In the genomic region with DNA sequence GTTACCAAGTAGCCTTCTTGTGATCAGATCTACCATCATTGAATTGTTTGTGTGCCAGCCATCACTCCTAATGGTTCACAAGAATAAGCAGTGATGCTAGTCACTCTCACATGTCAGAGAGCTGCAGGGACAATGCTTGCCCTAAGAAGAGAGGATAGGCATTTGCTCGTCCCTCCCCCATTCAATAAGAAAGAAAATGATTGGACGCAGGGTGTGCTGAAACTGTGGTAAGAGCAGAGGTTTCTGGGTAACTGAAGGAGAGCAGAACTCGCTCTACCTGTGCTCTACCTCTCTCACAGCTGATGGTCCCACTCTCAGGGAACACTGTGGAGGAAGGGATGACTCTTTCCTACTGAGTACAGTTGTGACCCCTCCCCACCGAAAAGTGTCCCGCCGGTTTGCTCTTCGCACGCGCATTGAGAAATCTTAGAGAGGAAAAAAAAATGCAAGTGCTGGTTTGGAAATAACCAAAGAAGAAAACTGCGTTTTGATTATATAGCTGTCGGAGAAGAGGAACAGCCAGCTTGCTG, we compare ENCODE assay signal across 15 mouse cellular contexts. TPM values are rescaled to one million over a fixed set of nuclear protein-coding genes. Genes with fewer than 3 reads are reported as not detected.
A peak's percentile ranks its signal among the peaks of the same experiment; 100 is the strongest.
DNase-seq lines count a peak whose midpoint lies in the region; ATAC-seq and TF ChIP-seq lines count a peak whose summit lies in the region.
"Had no signal": no experiment of that assay in that cellular context is flagged by ENCODE, and none has a peak within 500 bp of the region (broad histone marks: within the 10 kb centered on the region; RNA-seq: fewer than 3 reads in every experiment).

No protein-coding gene starts in this region.

- H3K27me3 ChIP-seq in forebrain, embryonic 10.5 days (ENCODE audit: poor library complexity, severe bottlenecking) = peaks cover 93% of the 10 kb centered on the region
- H3K27me3 ChIP-seq in forebrain, embryonic 15.5 days = no peaks in the 10 kb centered on the region
- H3K27me3 ChIP-seq in liver, adult 2 months (ENCODE audit: control insufficient read depth, insufficient read depth, low read length) = no peaks in the 10 kb centered on the region
- H3K27me3 ChIP-seq in limb, embryonic 15.5 days = peaks cover 9% of the 10 kb centered on the region; the same call in 1 of the 2 replicates
- no peaks in the 10 kb centered on the region for H3K27me3 ChIP-seq in stomach, embryonic 16.5 days (ENCODE audit: control insufficient read depth, insufficient read depth, low read length)
- H3K27me3 ChIP-seq: Patski had no signal

- no peak overlapping the region for H3K4me2 ChIP-seq in forebrain, embryonic 15.5 days (replicated peaks)
- H3K4me2 ChIP-seq in limb, embryonic 15.5 days = 0 out of 2 replicates have a peak overlapping the region, but pooled peaks have one; percentile 8
- H3K4me2 ChIP-seq in stomach, embryonic 16.5 days (ENCODE audit: low read depth, low read length) = peak overlapping the region; percentile 34
- H3K4me2 ChIP-seq: forebrain, embryonic 12.5 days had no signal

- no peak for TF ChIP-seq POLR2A in liver, adult 2 months (IDR thresholded peaks at IDR 0.05; ENCODE audit: extremely low read depth, insufficient read depth, low read length)

- ATAC-seq in forebrain, embryonic 15.5 days (replicated peaks) = no peak
- no peak for ATAC-seq in limb, embryonic 15.5 days (ENCODE audit: insufficient number of reproducible peaks, low FRiP score, low TSS enrichment, low read depth)
- no peak for ATAC-seq in stomach, embryonic 16.5 days (ENCODE audit: insufficient read depth, low FRiP score)
- ATAC-seq: midbrain, embryonic 16.5 days; Patski had no signal

- peak overlapping the region; percentile 29 for H3K4me3 ChIP-seq in forebrain, embryonic 10.5 days
- H3K4me3 ChIP-seq in forebrain, embryonic 15.5 days = no peak overlapping the region
- peak overlapping the region; percentile 36; the same call in 1 of the 2 replicates for H3K4me3 ChIP-seq in liver, adult 2 months (ENCODE audit: insufficient read depth, low read depth, low read length)
- H3K4me3 ChIP-seq in limb, embryonic 15.5 days = no peak overlapping the region
- H3K4me3 ChIP-seq in stomach, embryonic 16.5 days (replicated peaks; ENCODE audit: low read length) = peak overlapping the region; percentile 23
- H3K4me3 ChIP-seq: forebrain, embryonic 12.5 days had no signal

- no peak overlapping the region for H3K9ac ChIP-seq in forebrain, embryonic 15.5 days (replicated peaks)
- H3K9ac ChIP-seq in liver, adult 2 months (ENCODE audit: low read depth, low read length) = peak overlapping the region; percentile 68
- H3K9ac ChIP-seq in limb, embryonic 15.5 days = no peak overlapping the region
- H3K9ac ChIP-seq in stomach, embryonic 16.5 days (ENCODE audit: low read length) = peak overlapping the region; percentile 31; the same call in 1 of the 2 replicates
- H3K9ac ChIP-seq: forebrain, embryonic 12.5 days had no signal

- no peaks in the 10 kb centered on the region for H3K9me3 ChIP-seq in forebrain, embryonic 10.5 days
- H3K9me3 ChIP-seq in forebrain, embryonic 15.5 days = no peaks in the 10 kb centered on the region
- H3K9me3 ChIP-seq in limb, embryonic 15.5 days = no peaks in the 10 kb centered on the region
- no peaks in the 10 kb centered on the region for H3K9me3 ChIP-seq in stomach, embryonic 16.5 days (replicated peaks; ENCODE audit: control insufficient read depth, low read length)
- H3K9me3 ChIP-seq: forebrain, embryonic 12.5 days had no signal

- no peak for TF ChIP-seq CTCF in liver, adult 2 months (IDR thresholded peaks at IDR 0.05; ENCODE audit: low read depth, low read length)

- no peaks in the 10 kb centered on the region for H3K79me2 ChIP-seq in liver, adult 2 months (ENCODE audit: control insufficient read depth, insufficient read depth, low read length)

- 49% methylated on average over 11 of the region's 11 CpGs for WGBS in forebrain, embryonic 10.5 days
- 46% methylated on average over 11 of the region's 11 CpGs for WGBS in forebrain, embryonic 15.5 days
- 14% methylated on average over 11 of the region's 11 CpGs for WGBS in liver, adult 2 months
- 47% methylated on average over 11 of the region's 11 CpGs for WGBS in limb, embryonic 15.5 days
- WGBS in stomach, embryonic 16.5 days = 25% methylated on average over 11 of the region's 11 CpGs

- peaks cover 14% of the 10 kb centered on the region for H3K36me3 ChIP-seq in forebrain, embryonic 10.5 days (replicated peaks)
- H3K36me3 ChIP-seq in forebrain, embryonic 15.5 days = peaks cover 32% of the 10 kb centered on the region
- H3K36me3 ChIP-seq in liver, adult 2 months (ENCODE audit: control insufficient read depth, insufficient read depth, low read length) = no peaks in the 10 kb centered on the region
- H3K36me3 ChIP-seq in limb, embryonic 15.5 days = no peaks in the 10 kb centered on the region
- no peaks in the 10 kb centered on the region for H3K36me3 ChIP-seq in stomach, embryonic 16.5 days (ENCODE audit: control insufficient read depth, insufficient read depth, low read length)

- no peak for DNase-seq in forebrain, embryonic 10.5 days (ENCODE audit: extremely low spot score, low spot score)
- DNase-seq in liver, adult 2 months (ENCODE audit: extremely low read depth, low read depth, low spot score) = peak; percentile 82
- no peak for DNase-seq in liver
- no peak for DNase-seq in adrenal gland, adult 2 months
- no peak for DNase-seq in Muller cell, postnatal 12 days (ENCODE audit: inconsistent ontology term)
- DNase-seq: kidney, adult 9 months; thymus, postnatal 36 days had no signal

- peaks cover 34% of the 10 kb centered on the region for H3K4me1 ChIP-seq in forebrain, embryonic 10.5 days
- H3K4me1 ChIP-seq in forebrain, embryonic 15.5 days = peaks cover 39% of the 10 kb centered on the region
- peaks cover 14% of the 10 kb centered on the region for H3K4me1 ChIP-seq in liver, adult 2 months (ENCODE audit: control insufficient read depth, insufficient read depth, low read length)
- H3K4me1 ChIP-seq in limb, embryonic 15.5 days = peaks cover 18% of the 10 kb centered on the region
- H3K4me1 ChIP-seq in stomach, embryonic 16.5 days (ENCODE audit: control insufficient read depth, insufficient read depth, low read length) = peaks cover 16% of the 10 kb centered on the region

- no peak overlapping the region for H3K27ac ChIP-seq in forebrain, embryonic 10.5 days
- no peak overlapping the region; the same call in 1 of the 2 replicates for H3K27ac ChIP-seq in forebrain, embryonic 15.5 days (replicated peaks)
- H3K27ac ChIP-seq in liver, adult 2 months (replicated peaks; ENCODE audit: insufficient read depth, low read depth, low read length) = no peak overlapping the region; the same call in 1 of the 2 replicates
- no peak overlapping the region for H3K27ac ChIP-seq in limb, embryonic 15.5 days
- peak overlapping the region; percentile 44 for H3K27ac ChIP-seq in stomach, embryonic 16.5 days (ENCODE audit: low read length)
- H3K27ac ChIP-seq: forebrain, embryonic 12.5 days had no signal

RNA-seq across cellular contexts. Expression of a gene that starts 25.2 kb away (rescaled TPM):
- 8.5 and 8.6 TPM in 2 replicates for polyA plus RNA-seq in forebrain, embryonic 10.5 days (2016; fragmentation: Nextera tagmentation; extraction: Ambion mirVana)
- 5.6 and 5.7 TPM in 2 replicates for polyA plus RNA-seq in forebrain, embryonic 15.5 days (2015; fragmentation: Nextera tagmentation; extraction: Ambion mirVana)
- total RNA-seq in liver, adult 2 months (2014; rRNA removed) = 149 and 164 TPM in 2 replicates
- polyA plus RNA-seq in liver, adult 2 months (2012; rRNA removed) = 216 and 232 TPM in 2 replicates
- 27.1 and 38.1 TPM in 2 replicates for polyA plus RNA-seq in limb, embryonic 15.5 days (2015; fragmentation: Nextera tagmentation; extraction: Ambion mirVana)
- 35.8 and 38.5 TPM in 2 replicates for polyA plus RNA-seq in stomach, embryonic 16.5 days (2015; fragmentation: Nextera tagmentation; extraction: Ambion mirVana)
- 100 to 1,000 TPM; 137 to 190 TPM for total RNA-seq in adrenal gland, adult 2 months (2021)
- 137 and 140 TPM in 2 replicates for polyA plus RNA-seq in adrenal gland, adult 2 months (2012; rRNA removed)
- total RNA-seq: granulocyte monocyte progenitor cell, adult 5-6 weeks; neutrophil, adult 5-6 weeks had no signal

Comparison
In these comparisons a context has a peak if more than half of its experiments do, and no peak if none do; other contexts are left out.
1. H3K4me3 ChIP-seq: peak in forebrain, embryonic 10.5 days (single experiment), liver, adult 2 months (single experiment) and stomach, embryonic 16.5 days (single experiment); none in forebrain, embryonic 15.5 days (single experiment) and limb, embryonic 15.5 days (single experiment).
2. H3K9ac ChIP-seq: peak in liver, adult 2 months (single experiment) and stomach, embryonic 16.5 days (single experiment); none in forebrain, embryonic 15.5 days (single experiment) and limb, embryonic 15.5 days (single experiment).